Mouse (Mus musculus): ENCODE data around the gene Osbpl11. TPM values are rescaled to one million over a fixed set of nuclear protein-coding genes. Genes with fewer than 3 reads are reported as not detected.
"Not testable (repeated sequence)": the region's sequence is repeated elsewhere in the genome, so short reads cannot be mapped to it uniquely, and the experiment has no call there.

The Osbpl11 gene
- 24.8 TPM for polyA plus RNA-seq (2021)

DNA sequence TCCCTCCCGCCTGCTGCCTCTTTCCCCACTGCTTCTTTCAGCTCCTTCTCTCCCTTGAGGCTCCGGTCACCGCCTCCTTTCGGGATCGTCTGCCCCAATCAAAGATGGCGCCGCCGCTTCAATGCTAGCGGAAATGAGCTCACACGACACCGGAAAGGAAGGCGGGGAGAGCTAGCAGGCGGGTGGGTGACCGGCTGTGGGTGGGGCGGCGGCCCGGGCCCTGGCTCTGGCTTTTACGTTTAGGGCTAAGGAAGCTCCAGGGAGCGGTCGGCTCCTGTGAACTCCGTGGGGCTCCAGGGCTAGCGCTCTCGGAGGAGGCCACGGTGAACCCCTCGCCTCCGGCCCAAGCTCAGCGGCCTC is at the start of gene Osbpl11:
Osbpl11 (plus strand) TSS at position 171 of the 360 bp plus-strand sequence.
- no peaks in the 10 kb centered on the region for H3K27me3 ChIP-seq
- in situ Hi-C loops (cut with MboI; ENCODE audit: low pct_unique_long_range_greater_than_20kb), result no loop called here
- ChIA-PET CTCF (interaction anchor here (1.4 to 1.8 kb wide), 3 partner anchors 9 to 30 kb away, joined by 3 to 7 read pairs (median 4); no protein-coding TSS in a partner anchor), POLR2A (no interaction called here)
- peak; percentile 85 for ATAC-seq
- no peak for TF ChIP-seq CTCF (IDR thresholded peaks at IDR 0.05)
- DNase-seq (ENCODE audit: low read depth, low spot score), result peak; percentile 60

DNA sequence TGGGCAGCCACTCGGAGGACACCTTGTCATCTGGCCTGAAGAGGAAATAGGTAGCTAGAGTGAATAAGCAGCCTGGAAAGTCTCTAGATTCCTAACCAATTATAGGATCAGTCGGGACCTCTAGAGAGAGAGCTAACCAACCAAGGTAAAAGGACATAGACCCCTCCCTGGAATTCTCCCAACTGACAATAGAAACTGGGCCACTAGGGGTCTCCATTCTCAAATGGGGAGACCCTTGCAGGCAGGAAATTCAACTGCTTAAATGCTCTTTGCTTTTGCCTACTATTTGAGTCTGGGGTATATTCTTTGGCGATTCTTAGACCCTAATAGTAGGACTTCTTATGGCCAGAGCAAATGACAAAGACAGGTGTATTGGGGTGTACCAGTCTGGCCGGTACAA is 49.7 kb upstream of the Osbpl11 start:
- no peaks in the 10 kb centered on the region for H3K27me3 ChIP-seq
- POLR2A ChIA-PET, result no interaction called here
- no peak for ATAC-seq
- TF ChIP-seq CTCF (IDR thresholded peaks at IDR 0.05), result no peak
- in situ Hi-C loops (cut with MboI; ENCODE audit: low pct_unique_long_range_greater_than_20kb), result no loop called here
- CTCF ChIA-PET, result interaction anchor here (1.0 kb wide), 1 partner anchor 19 kb away, joined by 3 read pairs; no protein-coding TSS in a partner anchor
- no peak for DNase-seq (ENCODE audit: low read depth, low spot score)

GRCm38 (mm10) chr16:33139061-33139460 is 45.8 kb upstream of the Osbpl11 start:
- POLR2A ChIA-PET; ATAC-seq; H3K27me3 ChIP-seq; in situ Hi-C loops (cut with MboI; ENCODE audit: low pct_unique_long_range_greater_than_20kb); DNase-seq (ENCODE audit: low read depth, low spot score): not testable (repeated sequence)
- CTCF ChIA-PET, result interaction anchor here (0.6 kb wide), 1 partner anchor 16 kb away, joined by 5 read pairs; no protein-coding TSS in a partner anchor

GRCm38 (mm10) chr16:33141758-33142280 is 43.1 kb upstream of the Osbpl11 start:
- no peak for DNase-seq (ENCODE audit: low read depth, low spot score)
- no peaks in the 10 kb centered on the region for H3K27me3 ChIP-seq
- ChIA-PET POLR2A (interaction anchor here (0.7 to 1.0 kb wide), 2 partner anchors 12 to 13 kb away, joined by 3 read pairs; no protein-coding TSS in a partner anchor), CTCF (interaction anchor here (1.1 to 3.3 kb wide), 3 partner anchors 10 to 19 kb away, joined by 3 to 8 read pairs (median 3); no protein-coding TSS in a partner anchor)
- no peak for ATAC-seq
- in situ Hi-C loops (cut with MboI; ENCODE audit: low pct_unique_long_range_greater_than_20kb), result no loop called here
- no peak for TF ChIP-seq CTCF (IDR thresholded peaks at IDR 0.05)

- TF ChIP-seq CTCF (IDR thresholded peaks at IDR 0.05), result no peak
- ChIA-PET CTCF (interaction anchor here (1.0 to 3.3 kb wide), 4 partner anchors 10 to 21 kb away, joined by 3 to 8 read pairs (median 3); no protein-coding TSS in a partner anchor), POLR2A (no interaction called here)
- ATAC-seq (no peak), DNase-seq (ENCODE audit: low read depth, low spot score) (no peak)
- in situ Hi-C loops (cut with MboI; ENCODE audit: low pct_unique_long_range_greater_than_20kb), result no loop called here
- H3K27me3 ChIP-seq, result no peaks in the 10 kb centered on the region
These were observed 41.4 kb upstream of the Osbpl11 start for GRCm38 (mm10) chr16:33143452-33143851.

DNA sequence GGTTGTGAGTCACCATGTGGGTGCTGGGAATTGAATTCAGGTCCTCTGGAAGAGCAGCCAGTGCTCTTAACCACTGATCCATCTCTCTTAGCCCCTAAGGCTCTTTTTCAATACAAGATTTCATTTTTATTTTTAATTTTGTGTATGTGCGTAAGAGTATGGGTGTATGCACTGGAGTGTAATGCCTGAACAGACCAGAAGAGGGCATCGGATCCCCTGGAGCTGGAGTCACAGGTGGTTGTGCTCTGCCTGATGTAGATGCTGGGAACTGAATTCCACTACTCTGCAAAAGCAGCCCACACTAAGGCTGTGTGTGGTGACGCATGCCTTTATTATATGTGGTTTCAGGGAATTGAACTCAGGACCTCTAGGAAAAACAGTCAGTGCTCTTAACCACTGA is 38.7 kb upstream of the Osbpl11 start:
- ChIA-PET CTCF (interaction anchor here (1.4 kb wide), 1 partner anchor 9 kb away, joined by 5 read pairs; no protein-coding TSS in a partner anchor), POLR2A (no interaction called here)
- TF ChIP-seq CTCF (IDR thresholded peaks at IDR 0.05), result peak; percentile 33
- DNase-seq (ENCODE audit: low read depth, low spot score) (no peak), ATAC-seq (no peak)
- in situ Hi-C loops (cut with MboI; ENCODE audit: low pct_unique_long_range_greater_than_20kb), result no loop called here
- H3K27me3 ChIP-seq, result no peaks in the 10 kb centered on the region

GRCm38 (mm10) chr16:33148135-33148534 is 36.7 kb upstream of the Osbpl11 start:
- no peaks in the 10 kb centered on the region for H3K27me3 ChIP-seq
- in situ Hi-C loops (cut with MboI; ENCODE audit: low pct_unique_long_range_greater_than_20kb), result no loop called here
- CTCF ChIA-PET, result interaction anchor here (1.0 kb wide), 1 partner anchor 124 kb away, joined by 3 read pairs; no protein-coding TSS in a partner anchor
- ATAC-seq, result peak; percentile 73
- peak; percentile 62 for DNase-seq (ENCODE audit: low read depth, low spot score)
- POLR2A ChIA-PET, result no interaction called here
- TF ChIP-seq CTCF (IDR thresholded peaks at IDR 0.05), result no peak

GRCm38 (mm10) chr16:33150875-33151274 is 34.0 kb upstream of the Osbpl11 start:
- DNase-seq (ENCODE audit: low read depth, low spot score); H3K27me3 ChIP-seq; POLR2A ChIA-PET; ATAC-seq: not testable (repeated sequence)
- CTCF ChIA-PET, result interaction anchor here (1.0 to 1.6 kb wide), 2 partner anchors 33 to 73 kb away, joined by 3 read pairs; no protein-coding TSS in a partner anchor
- in situ Hi-C loops (cut with MboI; ENCODE audit: low pct_unique_long_range_greater_than_20kb), result loop anchor here (5.0 to 10.0 kb wide), 2 partner anchors 79 to 336 kb away; partner anchors contain the start of gene Smbd1

DNA sequence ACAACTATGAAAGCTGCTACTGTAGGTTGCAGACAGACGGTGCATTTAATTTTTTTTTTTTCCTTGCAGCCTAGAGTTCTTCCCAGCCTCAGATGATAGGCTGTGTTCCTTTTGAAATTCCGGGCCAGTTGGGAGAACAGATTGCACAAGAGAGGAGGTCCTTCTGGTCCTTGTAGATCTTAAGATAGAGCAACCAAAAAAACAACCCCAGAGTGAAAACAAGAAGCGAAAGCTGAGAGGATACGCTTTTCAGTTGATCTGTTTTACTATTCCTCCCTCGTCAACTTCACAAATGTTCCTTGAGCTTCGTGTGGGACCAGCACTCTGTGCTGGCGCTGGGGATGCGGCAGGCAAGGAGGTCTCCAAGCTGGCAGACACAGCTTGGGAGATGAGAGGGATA is 33.3 kb upstream of the Osbpl11 start:
- DNase-seq (ENCODE audit: low read depth, low spot score) (no peak), ATAC-seq (no peak)
- in situ Hi-C loops (cut with MboI; ENCODE audit: low pct_unique_long_range_greater_than_20kb), result loop anchor here (5.0 to 10.0 kb wide), 2 partner anchors 79 to 337 kb away; partner anchors contain the start of gene Smbd1
- peaks cover 1% of the 10 kb centered on the region for H3K27me3 ChIP-seq
- TF ChIP-seq CTCF (IDR thresholded peaks at IDR 0.05), result no peak
- ChIA-PET POLR2A (no interaction called here), CTCF (interaction anchor here (1.0 kb wide), 1 partner anchor 9 kb away, joined by 3 read pairs; no protein-coding TSS in a partner anchor)

DNA sequence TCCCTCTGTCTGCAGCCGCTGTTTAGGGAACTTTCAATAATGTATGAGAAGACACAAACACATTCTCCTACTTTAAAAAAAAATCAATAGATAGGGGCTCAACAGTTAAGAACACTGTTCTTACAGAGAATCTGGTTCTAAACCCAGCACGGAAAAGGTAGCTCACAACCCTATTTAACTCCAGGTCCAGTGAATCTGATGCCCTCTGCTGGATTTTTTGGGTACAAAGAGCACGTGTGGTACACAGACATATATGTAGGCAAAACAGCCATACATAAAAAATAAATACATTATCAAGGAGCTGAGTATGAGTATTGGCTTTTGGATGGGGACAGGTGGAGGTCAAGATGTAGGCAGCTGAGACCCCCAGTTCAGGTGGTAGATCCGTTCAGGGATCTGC is 29.9 kb upstream of the Osbpl11 start:
- POLR2A ChIA-PET, result no interaction called here
- TF ChIP-seq CTCF (IDR thresholded peaks at IDR 0.05), result peak; percentile 76
- ATAC-seq (no peak), DNase-seq (ENCODE audit: low read depth, low spot score) (no peak)
- CTCF ChIA-PET, result interaction anchor here (0.7 to 1.9 kb wide), 17 partner anchors 10 to 131 kb away, joined by 3 to 8 read pairs (median 4); partner anchors contain the start of gene Osbpl11
- in situ Hi-C loops (cut with MboI; ENCODE audit: low pct_unique_long_range_greater_than_20kb), result loop anchor here (5.0 to 10.0 kb wide), 3 partner anchors 83 to 340 kb away; partner anchors contain the start of gene Smbd1
- H3K27me3 ChIP-seq, result peaks cover 3% of the 10 kb centered on the region

- TF ChIP-seq CTCF (IDR thresholded peaks at IDR 0.05), result no peak
- ATAC-seq (no peak), DNase-seq (ENCODE audit: low read depth, low spot score) (no peak)
- in situ Hi-C loops (cut with MboI; ENCODE audit: low pct_unique_long_range_greater_than_20kb), result loop anchor here (5.0 to 10.0 kb wide), 2 partner anchors 136 to 343 kb away; partner anchors contain the start of gene Smbd1
- peaks cover 3% of the 10 kb centered on the region for H3K27me3 ChIP-seq
- POLR2A ChIA-PET, result no interaction called here
- CTCF ChIA-PET, result no interaction called here
These were observed 26.9 kb upstream of the Osbpl11 start for GRCm38 (mm10) chr16:33158006-33158405.
